Mouse (Mus musculus) frontal cortex, adult (tissue): ENCODE data around the gene Ccdc114.

Source experiments
- ATAC-seq: cut with Nextera tagmentation; 2 replicates; pipeline ENCODE4 v1.9.2; 2017; ENCODE audit warnings: mild to moderate bottlenecking, moderate library complexity, mixed read lengths; ENCODE audit not compliant: low TSS enrichment

Ccdc114 gene

GRCm38 (mm10) chr7:45981612-45982011 is 57.7 kb downstream of the Ccdc114 start:
- ATAC-seq: peak; percentile 59; the same call in 1 of the 2 replicates

- ATAC-seq: no peak
These were observed 63.0 kb downstream of the Ccdc114 start for GRCm38 (mm10) chr7:45986893-45987292.

- no peak for ATAC-seq
These were observed 64.5 kb downstream of the Ccdc114 start for GRCm38 (mm10) chr7:45988344-45988743.

GRCm38 (mm10) chr7:45992470-45992869 is 68.6 kb downstream of the Ccdc114 start:
- ATAC-seq: no peak
